Mouse (Mus musculus) heart, embryonic 13.5 days (tissue): ENCODE results near the gene Oxsr1. TPM values are rescaled to one million over a fixed set of nuclear protein-coding genes. Genes with fewer than 3 reads are reported as not detected.
"Not testable (repeated sequence)": the region's sequence is repeated elsewhere in the genome, so short reads cannot be mapped to it uniquely, and the experiment has no call there.

ENCODE experiments used
- ATAC-seq: fragments of 200-750 bp; cut with Nextera tagmentation; 2 replicates; pipeline ENCODE4 v1.8.0; 2017; ENCODE audit warnings: moderate TSS enrichment; ENCODE audit not compliant: insufficient number of reproducible peaks, low FRiP score, low TSS enrichment; ENCODE audit errors: extremely low read depth
- H3K27ac ChIP-seq: fragments of 300-500 bp; sonication (generic); replicated peaks from 2 replicates; pipeline ENCODE4 v1.5.1; 2015; ENCODE audit warnings: moderate library complexity, mild to moderate bottlenecking, inconsistent platforms
- H3K27me3 ChIP-seq: fragments of 300-500 bp; sonication (generic); replicated peaks from 2 replicates; pipeline ENCODE4 v1.6.1; 2015; ENCODE audit warnings: mild to moderate bottlenecking, inconsistent platforms
- H3K36me3 ChIP-seq: fragments of 300-500 bp; sonication (generic); 2 replicates; pipeline ENCODE4 v1.6.1; 2015; ENCODE audit warnings: mild to moderate bottlenecking, inconsistent platforms
- H3K4me1 ChIP-seq: fragments of 300-500 bp; sonication (generic); 2 replicates; pipeline ENCODE4 v1.6.1; 2015; ENCODE audit warnings: inconsistent platforms
- H3K4me2 ChIP-seq: fragments of 300-500 bp; sonication (generic); 2 replicates; pipeline ENCODE4 v1.6.1; 2015; ENCODE audit warnings: inconsistent platforms, mild to moderate bottlenecking, moderate library complexity
- H3K4me3 ChIP-seq: fragments of 300-500 bp; sonication (generic); 2 replicates; pipeline ENCODE4 v1.5.1; 2015; ENCODE audit warnings: moderate library complexity, mild to moderate bottlenecking, inconsistent platforms
- H3K9ac ChIP-seq: fragments of 300-500 bp; sonication (generic); 2 replicates; pipeline ENCODE4 v1.6.1; 2015; ENCODE audit warnings: inconsistent platforms, mild to moderate bottlenecking, moderate library complexity
- H3K9me3 ChIP-seq: fragments of 300-500 bp; sonication (generic); 2 replicates; pipeline ENCODE4 v1.6.1; 2016; ENCODE audit warnings: inconsistent platforms
- WGBS: fragments of 180-500 bp; shearing (Covaris S2); methylation state at CpG from one replicate; pipeline ENCODE4 v1.1.7; 2015; ENCODE audit warnings: mixed read lengths; 5-methylcytosine and 5-hydroxymethylcytosine counted together
- polyA plus RNA-seq: library from polyadenylated mRNA; unstranded; fragments of >200 nt; fragmentation: Nextera tagmentation; extraction: Ambion mirVana; gene quantifications from 2 replicates; pipeline ENCODE4 v1.2.1, GENCODE M21; 2015

The Oxsr1 gene
- polyA plus RNA-seq, 1 experiment from 2014 or later, result 7.4 TPM

DNA sequence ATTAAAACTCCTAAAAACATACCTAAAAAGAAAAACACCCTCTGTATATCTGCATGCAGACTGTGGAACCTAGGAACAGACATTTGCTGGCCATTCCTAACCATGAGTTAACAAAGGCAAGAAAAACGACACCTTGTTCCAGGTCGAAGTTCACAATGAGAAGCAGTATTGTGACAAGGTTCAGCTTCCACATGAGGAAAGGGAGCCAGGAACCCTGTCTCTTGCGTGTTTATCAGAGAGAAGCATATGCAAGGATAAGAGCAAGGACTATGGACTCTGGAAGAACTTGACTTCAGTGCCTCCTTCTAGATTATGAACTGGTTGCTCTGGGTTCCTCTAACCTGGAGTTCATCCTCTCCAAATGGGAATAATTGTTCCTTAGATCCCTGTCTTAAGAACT lies 78.2 kb downstream of the Oxsr1 start:
- no peaks in the 10 kb centered on the region for H3K27me3 ChIP-seq
- H3K4me2 ChIP-seq, result no peak overlapping the region
- ATAC-seq, result no peak
- H3K4me3 ChIP-seq, result no peak overlapping the region
- H3K9me3 ChIP-seq, result no peaks in the 10 kb centered on the region
- peaks cover 87% of the 10 kb centered on the region for H3K36me3 ChIP-seq
- H3K27ac ChIP-seq, result no peak overlapping the region
- H3K4me1 ChIP-seq, result no peaks in the 10 kb centered on the region
- no peak overlapping the region for H3K9ac ChIP-seq
- 91% methylated on average over 3 of the region's 3 CpGs for WGBS

- Histone ChIP-seq H3K9me3 (no peaks in the 10 kb centered on the region), H3K27me3 (no peaks in the 10 kb centered on the region), H3K9ac (no peak overlapping the region), H3K4me1 (no peaks in the 10 kb centered on the region), H3K4me2 (no peak overlapping the region), H3K36me3 (peaks cover 82% of the 10 kb centered on the region), H3K4me3 (no peak overlapping the region), H3K27ac (no peak overlapping the region)
- 83% methylated on average over 11 of the region's 11 CpGs for WGBS
- no peak for ATAC-seq
Measured at GRCm38 (mm10) chr9:119241169-119241865, 80.9 kb downstream of the Oxsr1 start.

- peaks cover 75% of the 10 kb centered on the region for H3K36me3 ChIP-seq
- WGBS, result 90% methylated on average over 10 of the region's 10 CpGs
- ATAC-seq, result no peak
Measured at GRCm38 (mm10) chr9:119240286-119240997, 81.8 kb downstream of the Oxsr1 start.

GRCm38 (mm10) chr9:119239274-119239673 lies 83.0 kb downstream of the Oxsr1 start:
- WGBS, result 93% methylated on average over 3 of the region's 3 CpGs
- no peaks in the 10 kb centered on the region for H3K9me3 ChIP-seq
- no peaks in the 10 kb centered on the region for H3K27me3 ChIP-seq
- no peak overlapping the region for H3K9ac ChIP-seq
- no peaks in the 10 kb centered on the region for H3K4me1 ChIP-seq
- H3K4me3 ChIP-seq, result no peak overlapping the region
- no peak overlapping the region for H3K27ac ChIP-seq
- no peak for ATAC-seq
- H3K36me3 ChIP-seq, result peaks cover 64% of the 10 kb centered on the region
- no peak overlapping the region for H3K4me2 ChIP-seq

More at GRCm38 (mm10) chr9:119240286-119240997, 81.8 kb downstream of the Oxsr1 start:
- Histone ChIP-seq H3K9me3 (no peaks in the 10 kb centered on the region), H3K4me1 (no peaks in the 10 kb centered on the region), H3K9ac (no peak overlapping the region), H3K27ac (no peak overlapping the region), H3K27me3 (no peaks in the 10 kb centered on the region), H3K4me3 (no peak overlapping the region), H3K4me2 (no peak overlapping the region)

DNA sequence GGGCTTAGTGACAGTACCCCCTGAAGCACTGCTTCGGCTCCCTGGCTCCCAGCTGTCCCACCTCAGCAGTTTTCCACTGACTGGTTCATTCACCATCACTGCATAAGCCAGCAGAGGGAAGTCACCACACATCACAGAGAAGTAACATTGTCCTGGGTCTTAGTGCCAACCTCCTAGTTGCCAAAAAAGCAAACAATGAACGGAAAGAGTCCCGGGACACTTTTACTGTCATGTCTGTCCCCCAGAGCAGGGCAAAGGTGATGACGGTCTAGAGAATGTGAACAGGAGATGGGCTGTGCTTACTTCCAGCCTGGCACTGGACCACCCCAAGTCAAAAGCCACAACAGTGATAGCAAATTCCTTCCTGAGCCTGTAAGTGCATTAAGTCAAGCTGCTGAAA lies 83.4 kb downstream of the Oxsr1 start:
- Histone ChIP-seq H3K4me1 (no peaks in the 10 kb centered on the region), H3K4me2 (no peak overlapping the region), H3K9me3 (no peaks in the 10 kb centered on the region), H3K9ac (no peak overlapping the region), H3K27me3 (no peaks in the 10 kb centered on the region), H3K4me3 (no peak overlapping the region), H3K36me3 (peaks cover 60% of the 10 kb centered on the region), H3K27ac (no peak overlapping the region)
- WGBS, result 85% methylated on average over 4 of the region's 4 CpGs
- ATAC-seq, result no peak

- no peak for ATAC-seq
- Histone ChIP-seq H3K9me3 (no peaks in the 10 kb centered on the region), H3K27me3 (no peaks in the 10 kb centered on the region), H3K27ac (no peak overlapping the region), H3K36me3 (peaks cover 7% of the 10 kb centered on the region; the same call in 1 of the 2 replicates), H3K4me1 (no peaks in the 10 kb centered on the region), H3K4me2 (no peak overlapping the region), H3K9ac (no peak overlapping the region), H3K4me3 (no peak overlapping the region)
- 89% methylated on average over 7 of the region's 7 CpGs for WGBS
Measured at GRCm38 (mm10) chr9:119231552-119231951, 90.7 kb downstream of the Oxsr1 start.

DNA sequence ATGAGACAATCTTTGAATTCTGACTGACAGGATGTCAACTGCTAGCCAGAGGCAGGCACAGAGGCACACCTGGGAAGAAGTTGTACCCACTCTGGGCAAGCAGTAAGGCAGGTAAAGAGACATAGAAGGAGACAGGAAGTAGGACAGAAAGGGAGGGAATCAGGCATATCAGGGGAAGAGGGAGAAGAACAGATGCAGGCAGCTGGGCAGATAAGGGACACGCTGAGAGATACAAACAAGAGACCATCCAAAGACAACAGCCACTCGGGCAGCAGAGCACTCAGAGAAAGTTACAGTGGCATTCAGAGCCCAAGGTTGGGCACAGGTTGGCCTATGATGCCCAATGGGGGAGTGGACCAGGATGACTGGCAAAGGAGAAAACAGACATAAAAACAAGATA lies 91.4 kb downstream of the Oxsr1 start:
- Histone ChIP-seq H3K27me3 (no peaks in the 10 kb centered on the region), H3K9ac (no peak overlapping the region), H3K9me3 (no peaks in the 10 kb centered on the region), H3K4me2 (no peak overlapping the region), H3K27ac (no peak overlapping the region), H3K36me3 (peaks cover 10% of the 10 kb centered on the region), H3K4me3 (no peak overlapping the region), H3K4me1 (no peaks in the 10 kb centered on the region)
- WGBS, result 39% methylated on average over 2 of the region's 2 CpGs
- no peak for ATAC-seq

- 70% methylated on average over 4 of the region's 4 CpGs for WGBS
- Histone ChIP-seq H3K4me2 (no peak overlapping the region), H3K27ac (no peak overlapping the region), H3K9me3 (peaks cover 7% of the 10 kb centered on the region), H3K4me1 (peaks cover 4% of the 10 kb centered on the region; the same call in 1 of the 2 replicates), H3K9ac (no peak overlapping the region), H3K4me3 (no peak overlapping the region), H3K27me3 (no peaks in the 10 kb centered on the region), H3K36me3 (peaks cover 54% of the 10 kb centered on the region)
- no peak for ATAC-seq
Measured at GRCm38 (mm10) chr9:119220249-119220648, 102.0 kb downstream of the Oxsr1 start.

- no peak for ATAC-seq
- H3K9me3 ChIP-seq, result peaks cover 6% of the 10 kb centered on the region
- peaks cover 4% of the 10 kb centered on the region; the same call in 1 of the 2 replicates for H3K4me1 ChIP-seq
- H3K9ac ChIP-seq, result no peak overlapping the region
- no peaks in the 10 kb centered on the region for H3K27me3 ChIP-seq
- WGBS, result 48% methylated on average over 2 of the region's 2 CpGs
- H3K27ac ChIP-seq, result no peak overlapping the region
- peaks cover 50% of the 10 kb centered on the region for H3K36me3 ChIP-seq
- no peak overlapping the region for H3K4me2 ChIP-seq
- no peak overlapping the region for H3K4me3 ChIP-seq
Measured at GRCm38 (mm10) chr9:119219667-119220066, 102.6 kb downstream of the Oxsr1 start.

- not testable (repeated sequence) for ATAC-seq, H3K27ac ChIP-seq, H3K4me3 ChIP-seq, H3K4me1 ChIP-seq, H3K9ac ChIP-seq, H3K4me2 ChIP-seq, H3K27me3 ChIP-seq, H3K9me3 ChIP-seq
- peaks cover 35% of the 10 kb centered on the region for H3K36me3 ChIP-seq
- 80% methylated on average over 2 of the region's 2 CpGs for WGBS
Measured at GRCm38 (mm10) chr9:119215341-119215740, 106.9 kb downstream of the Oxsr1 start.

GRCm38 (mm10) chr9:119214601-119215000 lies 107.6 kb downstream of the Oxsr1 start:
- Histone ChIP-seq H3K4me1 (peaks cover under 1% of the 10 kb centered on the region; the same call in 1 of the 2 replicates), H3K9ac (no peak overlapping the region), H3K9me3 (peaks cover 6% of the 10 kb centered on the region), H3K27me3 (no peaks in the 10 kb centered on the region), H3K36me3 (peaks cover 32% of the 10 kb centered on the region), H3K27ac (no peak overlapping the region), H3K4me3 (no peak overlapping the region), H3K4me2 (no peak overlapping the region)
- WGBS, result 80% methylated on average over 6 of the region's 6 CpGs
- no peak for ATAC-seq

DNA sequence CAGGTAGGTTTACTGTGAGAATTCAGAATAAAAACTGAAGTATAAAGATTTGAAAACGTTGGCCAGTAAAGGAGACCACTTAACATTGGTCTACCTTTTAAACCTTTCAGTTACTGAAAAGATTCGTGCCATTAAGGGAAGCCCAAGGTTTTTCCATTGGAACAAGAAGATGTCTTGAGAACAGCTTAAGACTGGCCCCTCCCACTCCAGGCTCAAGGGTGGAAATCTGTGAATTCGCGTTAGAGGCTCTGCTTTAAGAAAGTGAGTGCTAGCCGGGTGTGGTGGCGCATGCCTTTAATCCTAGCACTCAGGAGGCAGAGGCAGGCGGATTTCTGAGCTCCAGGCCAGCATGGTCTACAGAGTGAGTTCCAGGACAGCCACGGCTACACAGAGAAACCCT lies 109.2 kb downstream of the Oxsr1 start:
- no peak for ATAC-seq
- Histone ChIP-seq H3K4me1 (no peaks in the 10 kb centered on the region), H3K27me3 (no peaks in the 10 kb centered on the region), H3K4me3 (no peak overlapping the region), H3K4me2 (no peak overlapping the region), H3K27ac (no peak overlapping the region), H3K36me3 (peaks cover 22% of the 10 kb centered on the region), H3K9me3 (peaks cover 6% of the 10 kb centered on the region), H3K9ac (no peak overlapping the region)
- WGBS, result 73% methylated on average over 8 of the region's 8 CpGs
